ENCODE assay signal across 14 mouse cellular contexts in genomic region chr2:122086446-122086845, GRCm38 (mm10). TPM values are rescaled to one million over a fixed set of nuclear protein-coding genes. Genes with fewer than 3 reads are reported as not detected.
DNase-seq lines count a peak whose midpoint lies in the region; TF ChIP-seq lines count a peak whose summit lies in the region.
"Had no signal": no experiment of that assay in that cellular context is flagged by ENCODE, and none has a peak within 500 bp of the region (broad histone marks: within the 10 kb centered on the region; RNA-seq: fewer than 3 reads in every experiment).

No protein-coding gene starts in this region.

- no peak for TF ChIP-seq POLR2A in lung, adult 2 months (IDR thresholded peaks at IDR 0.05; ENCODE audit: borderline replicate concordance, extremely low read depth, low read depth, low read length)

- no peak overlapping the region for H3K27ac ChIP-seq in gastrocnemius, adult 2 months
- H3K27ac ChIP-seq: hindbrain, embryonic 15.5 days; layer of hippocampus, adult 2 months; limb, embryonic 13.5 days had no signal

- DNase-seq in gastrocnemius, adult 2 months, result peak; percentile 29
- no peak for DNase-seq in gastrocnemius, postnatal 36 days
- peak; percentile 10 to 43 for DNase-seq in lung, adult 18-20 months
- no peak for DNase-seq in lung, adult 2 months
- DNase-seq in heart, postnatal 10 days, result peak; percentile 68 to 69
- peak; percentile 12 for DNase-seq in skeletal muscle tissue, adult 2 months (ENCODE audit: low read depth, low spot score)
- DNase-seq in layer of hippocampus, adult 9-10 months (ENCODE audit: low spot score), result no peak
- DNase-seq in adrenal gland, postnatal 36 days, result no peak
- DNase-seq: adrenal gland, postnatal 10 days; spleen, adult 18-20 months; thymus, postnatal 36 days had no signal

- intact Hi-C loops in gastrocnemius, adult 2 months (cut with DNase I), result no loop called here
- intact Hi-C loops in gastrocnemius, postnatal 36 days (cut with DNase I), result no loop called here
- intact Hi-C loops in heart, postnatal 10 days (cut with DNase I), result no loop called here

- WGBS in lung, adult 2 months, result 45% methylated on average over 4 of the region's 4 CpGs

- H3K4me1 ChIP-seq in lung, adult 2 months (ENCODE audit: control insufficient read depth, insufficient read depth, low read length), result peaks cover 11% of the 10 kb centered on the region
- H3K4me1 ChIP-seq: hindbrain, embryonic 15.5 days; limb, embryonic 13.5 days had no signal

- H3K4me3 ChIP-seq in gastrocnemius, adult 2 months, result no peak overlapping the region
- no peak overlapping the region for H3K4me3 ChIP-seq in lung, adult 2 months (replicated peaks; ENCODE audit: extremely low read depth, low read depth, low read length)
- H3K4me3 ChIP-seq: hindbrain, embryonic 15.5 days; layer of hippocampus, adult 2 months; limb, embryonic 13.5 days had no signal

- no peak for TF ChIP-seq CTCF in gastrocnemius, adult 2 months (IDR thresholded peaks at IDR 0.05)
- TF ChIP-seq CTCF in lung, adult 2 months (IDR thresholded peaks at IDR 0.05; ENCODE audit: insufficient read depth, low read length), result no peak

RNA-seq across cellular contexts. Expression of gene Spg11, which starts 31.7 kb away (rescaled TPM):
- total RNA-seq in gastrocnemius, adult 2 months (2021), result 1 to 10 TPM; 5.7 to 6.3 TPM
- total RNA-seq in gastrocnemius, postnatal 36 days (2021), result 1 to 10 TPM; 4.1 to 4.8 TPM
- polyA plus RNA-seq in lung, adult 2 months (2012; rRNA removed), result 7.4 and 9.2 TPM in 2 replicates
- total RNA-seq in heart, postnatal 10 days (2021), result 10 to 100 TPM; 12.1 to 12.2 TPM
- 10 to 100 TPM; 18.4 to 20.5 TPM for total RNA-seq in adrenal gland, postnatal 36 days (2021)

RNA-seq across cellular contexts. Expression of gene Eif3j1, which starts 58.1 kb away (rescaled TPM):
- total RNA-seq in gastrocnemius, adult 2 months (2021), result 10 to 100 TPM; 31.4 to 38.4 TPM
- total RNA-seq in gastrocnemius, postnatal 36 days (2021), result 10 to 100 TPM; 25.8 to 32.1 TPM
- polyA plus RNA-seq in lung, adult 2 months (2012; rRNA removed), result 3.1 and 3.9 TPM in 2 replicates
- total RNA-seq in heart, postnatal 10 days (2021), result 10 to 100 TPM; 21.1 to 21.3 TPM
- 10 to 100 TPM; 20.6 to 22.3 TPM for total RNA-seq in adrenal gland, postnatal 36 days (2021)

Comparison
In these comparisons a context has a peak if more than half of its experiments do, and no peak if none do; other contexts are left out.
1. DNase-seq: peak in gastrocnemius, adult 2 months (single experiment), lung, adult 18-20 months (2 of 2), heart, postnatal 10 days (2 of 2) and skeletal muscle tissue, adult 2 months (single experiment); none in gastrocnemius, postnatal 36 days (0 of 2), lung, adult 2 months (single experiment), layer of hippocampus, adult 9-10 months (single experiment) and adrenal gland, postnatal 36 days (0 of 2).